27 mouse cellular contexts compared by ENCODE assay signal in genomic region chr2:60716549-60716948, GRCm38 (mm10). TPM values are rescaled to one million over a fixed set of nuclear protein-coding genes. Genes with fewer than 3 reads are reported as not detected.
DNase-seq lines count a peak whose midpoint lies in the region; ATAC-seq and TF ChIP-seq lines count a peak whose summit lies in the region.
"Had no signal": no experiment of that assay in that cellular context is flagged by ENCODE, and none has a peak within 500 bp of the region (broad histone marks: within the 10 kb centered on the region; RNA-seq: fewer than 3 reads in every experiment).

No protein-coding gene starts in this region.

- no peaks in the 10 kb centered on the region for H3K9me3 ChIP-seq in intestine, postnatal 0 days (ENCODE audit: control insufficient read depth)
- H3K9me3 ChIP-seq in kidney, postnatal 0 days (replicated peaks; ENCODE audit: low read length): no peaks in the 10 kb centered on the region
- H3K9me3 ChIP-seq in hindbrain, embryonic 11.5 days (ENCODE audit: control insufficient read depth, low read length): no peaks in the 10 kb centered on the region
- H3K9me3 ChIP-seq: heart, embryonic 12.5 days; hindbrain, embryonic 15.5 days had no signal

- no peak overlapping the region for H3K9ac ChIP-seq in intestine, postnatal 0 days (ENCODE audit: low read depth, low read length)
- no peak overlapping the region for H3K9ac ChIP-seq in kidney, postnatal 0 days (ENCODE audit: low read depth, low read length)
- no peak overlapping the region for H3K9ac ChIP-seq in hindbrain, embryonic 11.5 days (ENCODE audit: low read depth, low read length)
- H3K9ac ChIP-seq: heart, embryonic 12.5 days; hindbrain, embryonic 15.5 days; liver, embryonic 14.5 days had no signal

- H3K27me3 ChIP-seq in kidney, adult 2 months (replicated peaks; ENCODE audit: control insufficient read depth, insufficient read depth, low read length): no peaks in the 10 kb centered on the region
- H3K27me3 ChIP-seq in intestine, postnatal 0 days (replicated peaks; ENCODE audit: control insufficient read depth, insufficient read depth, low read length): no peaks in the 10 kb centered on the region
- H3K27me3 ChIP-seq in kidney, postnatal 0 days (ENCODE audit: insufficient read depth, low read length): no peaks in the 10 kb centered on the region
- H3K27me3 ChIP-seq in hindbrain, embryonic 11.5 days (ENCODE audit: control insufficient read depth, insufficient read depth, low read length): no peaks in the 10 kb centered on the region
- H3K27me3 ChIP-seq: heart, embryonic 12.5 days; hindbrain, embryonic 15.5 days; Patski had no signal

- TF ChIP-seq CTCF in kidney, adult 2 months (conservative IDR thresholded peaks at IDR 0.05; ENCODE audit: insufficient read depth, insufficient read length, low read depth, low read length): no peak
- TF ChIP-seq CTCF in intestine, postnatal 0 days (IDR thresholded peaks at IDR 0.05; ENCODE audit: low read depth): no peak
- no peak for TF ChIP-seq CTCF in kidney, postnatal 0 days (IDR thresholded peaks at IDR 0.05; ENCODE audit: low read depth)

- intact Hi-C loops in left cerebral cortex, postnatal 14 days (cut with DNase I): no loop called here

- no peak overlapping the region for H3K4me2 ChIP-seq in intestine, postnatal 0 days (replicated peaks; ENCODE audit: low read depth)
- no peak overlapping the region for H3K4me2 ChIP-seq in kidney, postnatal 0 days (ENCODE audit: low read length)
- no peak overlapping the region for H3K4me2 ChIP-seq in hindbrain, embryonic 11.5 days (replicated peaks; ENCODE audit: low read depth, low read length)

- TF ChIP-seq POLR2A in kidney, adult 2 months (IDR thresholded peaks at IDR 0.05; ENCODE audit: low read depth, low read length): no peak

- DNase-seq in kidney, adult 2 months: peak; percentile 79
- DNase-seq in kidney, postnatal 4 days: no peak
- DNase-seq in kidney, postnatal 0 days (ENCODE audit: low spot score): peak; percentile 39
- DNase-seq in hindbrain, embryonic 11.5 days (ENCODE audit: low spot score): no peak
- DNase-seq in left cerebral cortex, postnatal 14 days (ENCODE audit: low spot score in 2 of 2): no peak
- DNase-seq: adrenal gland, postnatal 25 days; cerebellum, adult 11-12 months; cerebellum, adult 9-11 months; embryo, embryonic 11 days; gastrocnemius, postnatal 25 days; liver had no signal

- ATAC-seq in intestine, postnatal 0 days: peak; percentile 64
- peak; percentile 59; the same call in 1 of the 2 replicates for ATAC-seq in kidney, postnatal 0 days (replicated peaks; ENCODE audit: low FRiP score, low read depth)
- ATAC-seq in hindbrain, embryonic 11.5 days (ENCODE audit: low FRiP score): no peak
- no peak for ATAC-seq in granulocyte monocyte progenitor cell, adult 5-6 weeks (replicated peaks; ENCODE audit: poor library complexity, severe bottlenecking)
- ATAC-seq: forebrain, embryonic 16.5 days; Patski had no signal

- no peak overlapping the region for H3K4me3 ChIP-seq in kidney, adult 2 months (ENCODE audit: insufficient read depth, low read depth, low read length)
- no peak overlapping the region for H3K4me3 ChIP-seq in intestine, postnatal 0 days (ENCODE audit: low read depth, low read length)
- H3K4me3 ChIP-seq in kidney, postnatal 0 days (replicated peaks; ENCODE audit: low read depth, low read length): no peak overlapping the region
- H3K4me3 ChIP-seq in hindbrain, embryonic 11.5 days (ENCODE audit: low read depth, low read length): no peak overlapping the region
- H3K4me3 ChIP-seq: erythroblast, embryonic 14.5 days; heart, embryonic 12.5 days; hindbrain, embryonic 15.5 days had no signal

- H3K27ac ChIP-seq in kidney, adult 2 months (ENCODE audit: insufficient read depth, low read depth, low read length): peak overlapping the region; percentile 52
- no peak overlapping the region for H3K27ac ChIP-seq in intestine, postnatal 0 days (ENCODE audit: low read depth, low read length)
- peak overlapping the region; percentile 55; the same call in 1 of the 2 replicates for H3K27ac ChIP-seq in kidney, postnatal 0 days
- no peak overlapping the region for H3K27ac ChIP-seq in hindbrain, embryonic 11.5 days (ENCODE audit: low read depth, low read length)
- H3K27ac ChIP-seq: layer of hippocampus, adult 2 months; left cerebral cortex, adult 2 months; liver, embryonic 14.5 days had no signal

- H3K4me1 ChIP-seq in kidney, adult 2 months (ENCODE audit: control insufficient read depth, insufficient read depth, low read length): peaks cover 53% of the 10 kb centered on the region
- peaks cover 9% of the 10 kb centered on the region; the same call in 1 of the 2 replicates for H3K4me1 ChIP-seq in intestine, postnatal 0 days (replicated peaks; ENCODE audit: control insufficient read depth, insufficient read depth, low read length)
- H3K4me1 ChIP-seq in kidney, postnatal 0 days (replicated peaks; ENCODE audit: insufficient read depth, low read length): peaks cover 19% of the 10 kb centered on the region; the same call in 1 of the 2 replicates
- no peaks in the 10 kb centered on the region for H3K4me1 ChIP-seq in hindbrain, embryonic 11.5 days (replicated peaks; ENCODE audit: control insufficient read depth, insufficient read depth, low read length)

- H3K36me3 ChIP-seq in kidney, adult 2 months (ENCODE audit: control insufficient read depth, insufficient read depth, low read length): no peaks in the 10 kb centered on the region
- H3K36me3 ChIP-seq in intestine, postnatal 0 days (ENCODE audit: control insufficient read depth, insufficient read depth): no peaks in the 10 kb centered on the region
- no peaks in the 10 kb centered on the region for H3K36me3 ChIP-seq in kidney, postnatal 0 days (ENCODE audit: insufficient read depth, low read length)
- H3K36me3 ChIP-seq in hindbrain, embryonic 11.5 days (ENCODE audit: control insufficient read depth, insufficient read depth, low read length): no peaks in the 10 kb centered on the region
- H3K36me3 ChIP-seq: heart, embryonic 12.5 days; hindbrain, embryonic 15.5 days had no signal

RNA-seq across cellular contexts. Expression of gene Itgb6, which starts 5.9 kb away (rescaled TPM):
- 55.8 and 74.0 TPM in 2 replicates for polyA plus RNA-seq in kidney, adult 2 months (2012; rRNA removed)
- 10.8 and 11.9 TPM in 2 replicates for polyA plus RNA-seq in intestine, postnatal 0 days (2015; fragmentation: Nextera tagmentation; extraction: Ambion mirVana)
- polyA plus RNA-seq in kidney, postnatal 0 days (2015; fragmentation: Nextera tagmentation; extraction: Ambion mirVana): 28.8 and 29.1 TPM in 2 replicates
- polyA plus RNA-seq in hindbrain, embryonic 11.5 days (2014; fragmentation: Nextera tagmentation; extraction: Ambion mirVana): 0.45 and 0.71 TPM in 2 replicates
- 0.53 TPM in 1 of 2 replicates, not detected in the other for total RNA-seq in granulocyte monocyte progenitor cell, adult 5-6 weeks (2014; fragmentation: Nextera tagmentation)
- not detected in 2 replicates for total RNA-seq in granulocyte monocyte progenitor cell, adult 5-6 weeks (2017)
- under 1 TPM; 0.18 to 0.21 TPM for total RNA-seq in left cerebral cortex, postnatal 14 days (2021)
- total RNA-seq: adrenal gland, postnatal 25 days; hematopoietic stem cell, adult 5-6 weeks; layer of hippocampus, adult 2 months; left cerebral cortex, adult 2 months; MEL; monocyte, adult 5-6 weeks had no signal
- polyA plus RNA-seq: erythroblast, embryonic 14.5 days; forebrain, embryonic 16.5 days; hindbrain, embryonic 15.5 days; inflammation-experienced regulatory T-cells, adult 6 months; midbrain, embryonic 14.5 days; testis, adult 2 months had no signal

Comparison
In these comparisons a context has a peak if more than half of its experiments do, and no peak if none do; other contexts are left out.
1. DNase-seq: peak in kidney, adult 2 months (single experiment) and kidney, postnatal 0 days (single experiment); none in kidney, postnatal 4 days (0 of 2), hindbrain, embryonic 11.5 days (single experiment) and left cerebral cortex, postnatal 14 days (0 of 2).
2. H3K27ac ChIP-seq: peak in kidney, adult 2 months (single experiment) and kidney, postnatal 0 days (single experiment); none in intestine, postnatal 0 days (single experiment) and hindbrain, embryonic 11.5 days (single experiment).
3. ATAC-seq: peak in intestine, postnatal 0 days (single experiment) and kidney, postnatal 0 days (single experiment); none in hindbrain, embryonic 11.5 days (single experiment) and granulocyte monocyte progenitor cell, adult 5-6 weeks (single experiment).